Mouse (Mus musculus) heart, embryonic 15.5 days (tissue): ENCODE results near the gene Uba1. TPM values are rescaled to one million over a fixed set of nuclear protein-coding genes. Genes with fewer than 3 reads are reported as not detected.
"Not testable (repeated sequence)": the region's sequence is repeated elsewhere in the genome, so short reads cannot be mapped to it uniquely, and the experiment has no call there.

Experiments
- ATAC-seq: fragments of 200-750 bp; cut with Nextera tagmentation; replicated peaks from 2 replicates; pipeline ENCODE4 v1.8.0; 2017; ENCODE audit warnings: low read depth, moderate TSS enrichment; ENCODE audit not compliant: insufficient number of reproducible peaks, insufficient read depth, low FRiP score
- H3K27ac ChIP-seq: fragments of 300-500 bp; sonication (generic); 2 replicates; pipeline ENCODE4 v1.5.1; 2015; ENCODE audit warnings: mild to moderate bottlenecking, inconsistent platforms
- H3K27me3 ChIP-seq: fragments of 300-500 bp; sonication (generic); 2 replicates; pipeline ENCODE4 v1.6.1; 2015; ENCODE audit warnings: inconsistent platforms
- H3K36me3 ChIP-seq: fragments of 300-500 bp; sonication (generic); 2 replicates; pipeline ENCODE4 v1.6.1; 2015; ENCODE audit warnings: mild to moderate bottlenecking, inconsistent platforms
- H3K4me1 ChIP-seq: fragments of 300-500 bp; sonication (generic); replicated peaks from 2 replicates; pipeline ENCODE4 v1.6.1; 2015; ENCODE audit warnings: inconsistent platforms
- H3K4me2 ChIP-seq: fragments of 300-500 bp; sonication (generic); 2 replicates; pipeline ENCODE4 v1.6.1; 2015; ENCODE audit warnings: inconsistent platforms, mild to moderate bottlenecking, moderate library complexity
- H3K4me3 ChIP-seq: fragments of 300-500 bp; sonication (generic); 2 replicates; pipeline ENCODE4 v1.5.1; 2015; ENCODE audit warnings: mild to moderate bottlenecking, inconsistent platforms
- H3K9ac ChIP-seq: fragments of 300-500 bp; sonication (generic); 2 replicates; pipeline ENCODE4 v1.6.1; 2015; ENCODE audit warnings: mild to moderate bottlenecking, inconsistent platforms
- H3K9me3 ChIP-seq: fragments of 300-500 bp; sonication (generic); replicated peaks from 2 replicates; pipeline ENCODE4 v1.6.1; 2016; ENCODE audit warnings: inconsistent platforms
- WGBS: fragments of 180-500 bp; shearing (Covaris S2); methylation state at CpG from one replicate; pipeline ENCODE4 v1.1.7; 2015; ENCODE audit warnings: mixed read lengths; 5-methylcytosine and 5-hydroxymethylcytosine counted together
- polyA plus RNA-seq: library from polyadenylated mRNA; unstranded; fragments of >200 nt; fragmentation: Nextera tagmentation; extraction: Ambion mirVana; gene quantifications from 2 replicates; pipeline ENCODE4 v1.2.1, GENCODE M21; 2015

Gene Uba1
- polyA plus RNA-seq, 1 experiment from 2014 or later, result 140 TPM

DNA sequence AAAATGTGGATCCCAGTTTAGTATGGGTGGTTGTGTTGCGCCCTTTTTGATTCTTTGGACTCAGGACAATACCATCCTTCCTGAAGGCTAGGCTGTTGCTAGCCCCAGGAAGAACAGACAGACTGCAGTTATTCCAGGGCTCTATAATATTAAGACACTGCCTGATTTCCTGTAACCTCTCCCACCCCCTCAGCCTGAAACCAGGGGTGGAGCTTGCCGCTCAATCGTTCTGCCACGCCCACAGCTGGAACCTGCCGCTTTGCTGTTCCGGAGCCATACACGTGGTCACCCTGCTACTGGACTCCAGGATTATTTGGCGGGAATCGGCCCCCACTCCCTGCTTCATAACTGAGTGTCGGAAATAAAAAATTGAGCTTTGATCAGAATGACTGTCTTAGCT, 71.9 kb downstream of the Uba1 start:
- H3K27ac ChIP-seq, H3K4me3 ChIP-seq, ATAC-seq, H3K9me3 ChIP-seq, H3K4me1 ChIP-seq, H3K27me3 ChIP-seq, H3K36me3 ChIP-seq, H3K9ac ChIP-seq: not testable (repeated sequence)
- H3K4me2 ChIP-seq, result peak overlapping the region; percentile 8; the same call in 1 of the 2 replicates
- 46% methylated on average over 10 of the region's 10 CpGs for WGBS

Other genes starting within 250 kb of the Uba1 start
- 3.2 and 4.0 TPM in 2 replicates for gene Jade3, start 232.6 kb upstream of the Uba1 start, polyA plus RNA-seq
- 1.3 and 1.7 TPM in 2 replicates for gene Rgn, start 108.5 kb upstream of the Uba1 start, polyA plus RNA-seq
- 33.2 and 45.0 TPM in 2 replicates for gene Rbm10, start 40.8 kb upstream of the Uba1 start, polyA plus RNA-seq
- 345 and 459 TPM in 2 replicates for gene Ndufb11, start 40.7 kb upstream of the Uba1 start, polyA plus RNA-seq
- 107 and 136 TPM in 2 replicates for gene Cdk16, start 29.6 kb downstream of the Uba1 start, polyA plus RNA-seq
- 27.4 and 35.5 TPM in 2 replicates for gene Usp11, start 45.6 kb downstream of the Uba1 start, polyA plus RNA-seq
- 90.0 and 103 TPM in 2 replicates for gene Araf, start 139.5 kb downstream of the Uba1 start, polyA plus RNA-seq
- 25.2 and 25.6 TPM in 2 replicates for gene Timp1, start 211.8 kb downstream of the Uba1 start, polyA plus RNA-seq